8 mouse cellular contexts compared by ENCODE assay signal in genomic region chr6:124918890-124919627, GRCm38 (mm10). TPM values are rescaled to one million over a fixed set of nuclear protein-coding genes. Genes with fewer than 3 reads are reported as not detected.
DNase-seq lines count a peak whose midpoint lies in the region; ATAC-seq and TF ChIP-seq lines count a peak whose summit lies in the region.

No protein-coding gene starts in this region.

- H3K36me3 ChIP-seq in neural tube, embryonic 11.5 days (ENCODE audit: control insufficient read depth, insufficient read depth, low read length), result peaks cover 6% of the 10 kb centered on the region
- peaks cover 6% of the 10 kb centered on the region for H3K36me3 ChIP-seq in forebrain, embryonic 16.5 days (ENCODE audit: control insufficient read depth, insufficient read depth)
- peaks cover 10% of the 10 kb centered on the region for H3K36me3 ChIP-seq in limb, embryonic 14.5 days (ENCODE audit: control insufficient read depth, insufficient read depth, low read length)
- peaks cover 7% of the 10 kb centered on the region; the same call in 1 of the 2 replicates for H3K36me3 ChIP-seq in stomach, embryonic 15.5 days

- peak overlapping the region; percentile 98 for H3K4me2 ChIP-seq in neural tube, embryonic 11.5 days (ENCODE audit: low read depth)
- peak overlapping the region; percentile 77 for H3K4me2 ChIP-seq in forebrain, embryonic 16.5 days (ENCODE audit: low read length)
- peak overlapping the region; percentile 98 for H3K4me2 ChIP-seq in limb, embryonic 14.5 days (replicated peaks; ENCODE audit: low read depth, low read length, severe bottlenecking)
- H3K4me2 ChIP-seq in stomach, embryonic 15.5 days, result peak overlapping the region; percentile 75

- peak overlapping the region; percentile 99 for H3K9ac ChIP-seq in neural tube, embryonic 11.5 days (ENCODE audit: low read length)
- peak overlapping the region; percentile 99 for H3K9ac ChIP-seq in forebrain, embryonic 16.5 days (replicated peaks; ENCODE audit: low read depth, low read length)
- H3K9ac ChIP-seq in limb, embryonic 14.5 days (ENCODE audit: low read depth, low read length, severe bottlenecking), result no peak overlapping the region
- H3K9ac ChIP-seq in stomach, embryonic 15.5 days, result no peak overlapping the region

- no peak for DNase-seq in neural tube, embryonic 11.5 days (ENCODE audit: low spot score)
- DNase-seq in neural tube, embryonic 10.5 days (ENCODE audit: extremely low spot score, low spot score), result no peak
- no peak for DNase-seq in limb, embryonic 14.5 days (ENCODE audit: low spot score)
- no peak for DNase-seq in spleen, postnatal 4 days (ENCODE audit: low spot score in 2 of 2)

- no peaks in the 10 kb centered on the region for H3K9me3 ChIP-seq in neural tube, embryonic 11.5 days (ENCODE audit: control insufficient read depth, low read length)
- H3K9me3 ChIP-seq in forebrain, embryonic 16.5 days (ENCODE audit: control insufficient read depth, low read length), result no peaks in the 10 kb centered on the region
- no peaks in the 10 kb centered on the region for H3K9me3 ChIP-seq in limb, embryonic 14.5 days (ENCODE audit: control insufficient read depth, low read length)
- no peaks in the 10 kb centered on the region for H3K9me3 ChIP-seq in stomach, embryonic 15.5 days

- H3K4me3 ChIP-seq in neural tube, embryonic 11.5 days (ENCODE audit: low read depth, low read length), result peak overlapping the region; percentile 92; the same call in 1 of the 2 replicates
- H3K4me3 ChIP-seq in forebrain, embryonic 16.5 days (replicated peaks; ENCODE audit: low read length), result peak overlapping the region; percentile 78
- peak overlapping the region; percentile 92 for H3K4me3 ChIP-seq in limb, embryonic 14.5 days (replicated peaks; ENCODE audit: low read length)
- peak overlapping the region; percentile 98 for H3K4me3 ChIP-seq in stomach, embryonic 15.5 days (replicated peaks)

- peaks cover 31% of the 10 kb centered on the region for H3K4me1 ChIP-seq in neural tube, embryonic 11.5 days (ENCODE audit: control insufficient read depth, insufficient read depth, low read length)
- H3K4me1 ChIP-seq in forebrain, embryonic 16.5 days (replicated peaks; ENCODE audit: control insufficient read depth, insufficient read depth, low read length), result peaks cover 48% of the 10 kb centered on the region
- peaks cover 38% of the 10 kb centered on the region for H3K4me1 ChIP-seq in limb, embryonic 14.5 days (ENCODE audit: control insufficient read depth, insufficient read depth, low read length)
- peaks cover 45% of the 10 kb centered on the region for H3K4me1 ChIP-seq in stomach, embryonic 15.5 days

- H3K27me3 ChIP-seq in neural tube, embryonic 11.5 days (ENCODE audit: control insufficient read depth, insufficient read depth, low read length), result no peaks in the 10 kb centered on the region
- H3K27me3 ChIP-seq in forebrain, embryonic 16.5 days (replicated peaks; ENCODE audit: control insufficient read depth, insufficient read depth, low read length), result no peaks in the 10 kb centered on the region
- no peaks in the 10 kb centered on the region for H3K27me3 ChIP-seq in limb, embryonic 14.5 days (ENCODE audit: control insufficient read depth, insufficient read depth, low read length)
- H3K27me3 ChIP-seq in stomach, embryonic 15.5 days (replicated peaks), result no peaks in the 10 kb centered on the region

- ATAC-seq in neural tube, embryonic 11.5 days (ENCODE audit: insufficient read depth, low FRiP score, low TSS enrichment), result no peak
- no peak for ATAC-seq in forebrain, embryonic 16.5 days
- no peak for ATAC-seq in limb, embryonic 14.5 days (ENCODE audit: low FRiP score, low read depth)
- ATAC-seq in stomach, embryonic 15.5 days (ENCODE audit: insufficient read depth, low FRiP score, low read depth), result no peak
- ATAC-seq in megakaryocyte-erythroid progenitor cell, adult 5-6 weeks (replicated peaks; ENCODE audit: low FRiP score, low TSS enrichment, poor library complexity, severe bottlenecking), result no peak
- no peak for ATAC-seq in monocyte, adult 5-6 weeks (replicated peaks; ENCODE audit: insufficient number of reproducible peaks, low FRiP score, low TSS enrichment, poor library complexity, severe bottlenecking)

- 23% methylated on average over 13 of the region's 14 CpGs for WGBS in neural tube, embryonic 11.5 days
- 15% methylated on average over 13 of the region's 14 CpGs for WGBS in forebrain, embryonic 16.5 days
- 22% methylated on average over 13 of the region's 14 CpGs for WGBS in limb, embryonic 14.5 days
- 14% methylated on average over 14 of the region's 14 CpGs for WGBS in stomach, embryonic 15.5 days

- TF ChIP-seq POLR2A in limb, embryonic 14.5 days (IDR thresholded peaks at IDR 0.05; ENCODE audit: borderline replicate concordance, extremely low read depth, insufficient read depth, insufficient read length), result no peak

- peak overlapping the region; percentile 100 for H3K27ac ChIP-seq in neural tube, embryonic 11.5 days (ENCODE audit: low read depth, low read length)
- peak overlapping the region; percentile 100 for H3K27ac ChIP-seq in forebrain, embryonic 16.5 days (ENCODE audit: low read length)
- H3K27ac ChIP-seq in limb, embryonic 14.5 days (replicated peaks; ENCODE audit: low read depth, low read length), result peak overlapping the region; percentile 99
- peak overlapping the region; percentile 100 for H3K27ac ChIP-seq in stomach, embryonic 15.5 days

RNA-seq across cellular contexts. Expression of gene Ptms, which starts 0.8 kb away (rescaled TPM):
- polyA plus RNA-seq in neural tube, embryonic 11.5 days (2014; fragmentation: Nextera tagmentation; extraction: Ambion mirVana), result 345 and 381 TPM in 2 replicates
- 666 and 701 TPM in 2 replicates for polyA plus RNA-seq in forebrain, embryonic 16.5 days (2015; fragmentation: Nextera tagmentation; extraction: Ambion mirVana)
- 1,126 and 1,778 TPM in 2 replicates for polyA plus RNA-seq in limb, embryonic 14.5 days (2012; rRNA removed)
- 306 and 353 TPM in 2 replicates for polyA plus RNA-seq in limb, embryonic 14.5 days (2014; fragmentation: Nextera tagmentation; extraction: Ambion mirVana)
- polyA plus RNA-seq in stomach, embryonic 15.5 days (2015; fragmentation: Nextera tagmentation; extraction: Ambion mirVana), result 322 and 340 TPM in 2 replicates
- 5.3 and 30.7 TPM in 2 replicates for total RNA-seq in megakaryocyte-erythroid progenitor cell, adult 5-6 weeks (2014; fragmentation: Nextera tagmentation)
- total RNA-seq in megakaryocyte-erythroid progenitor cell, adult 5-6 weeks (2017), result 21.6 and 22.1 TPM in 2 replicates
- total RNA-seq in monocyte, adult 5-6 weeks (2017), result 89.3 to 145 TPM (median 115 TPM) in 3 replicates

RNA-seq across cellular contexts. Expression of gene Lag3, which starts 7.6 kb away (rescaled TPM):
- 1.4 and 1.7 TPM in 2 replicates for polyA plus RNA-seq in neural tube, embryonic 11.5 days (2014; fragmentation: Nextera tagmentation; extraction: Ambion mirVana)
- polyA plus RNA-seq in forebrain, embryonic 16.5 days (2015; fragmentation: Nextera tagmentation; extraction: Ambion mirVana), result 1.7 and 2.9 TPM in 2 replicates
- 2.3 and 3.2 TPM in 2 replicates for polyA plus RNA-seq in limb, embryonic 14.5 days (2012; rRNA removed)
- polyA plus RNA-seq in limb, embryonic 14.5 days (2014; fragmentation: Nextera tagmentation; extraction: Ambion mirVana), result 2.0 and 2.6 TPM in 2 replicates
- 1.5 and 2.4 TPM in 2 replicates for polyA plus RNA-seq in stomach, embryonic 15.5 days (2015; fragmentation: Nextera tagmentation; extraction: Ambion mirVana)
- total RNA-seq in megakaryocyte-erythroid progenitor cell, adult 5-6 weeks (2014; fragmentation: Nextera tagmentation), result 0.09 and 0.35 TPM in 2 replicates
- 1.6 TPM in 1 of 2 replicates, not detected in the other for total RNA-seq in megakaryocyte-erythroid progenitor cell, adult 5-6 weeks (2017)
- total RNA-seq in monocyte, adult 5-6 weeks (2017), result 0.68 TPM in 1 of 3 replicates, not detected in the others

RNA-seq across cellular contexts. Expression of gene Mlf2, which starts 12.1 kb away (rescaled TPM):
- 468 and 513 TPM in 2 replicates for polyA plus RNA-seq in neural tube, embryonic 11.5 days (2014; fragmentation: Nextera tagmentation; extraction: Ambion mirVana)
- polyA plus RNA-seq in forebrain, embryonic 16.5 days (2015; fragmentation: Nextera tagmentation; extraction: Ambion mirVana), result 459 and 463 TPM in 2 replicates
- polyA plus RNA-seq in limb, embryonic 14.5 days (2012; rRNA removed), result 407 and 471 TPM in 2 replicates
- 355 and 380 TPM in 2 replicates for polyA plus RNA-seq in limb, embryonic 14.5 days (2014; fragmentation: Nextera tagmentation; extraction: Ambion mirVana)
- 351 and 362 TPM in 2 replicates for polyA plus RNA-seq in stomach, embryonic 15.5 days (2015; fragmentation: Nextera tagmentation; extraction: Ambion mirVana)
- total RNA-seq in megakaryocyte-erythroid progenitor cell, adult 5-6 weeks (2014; fragmentation: Nextera tagmentation), result 103 and 117 TPM in 2 replicates
- total RNA-seq in megakaryocyte-erythroid progenitor cell, adult 5-6 weeks (2017), result 59.2 and 99.1 TPM in 2 replicates
- total RNA-seq in monocyte, adult 5-6 weeks (2017), result 46.8 to 65.2 TPM (median 56.4 TPM) in 3 replicates

RNA-seq across cellular contexts. Expression of gene Cd4, which starts 31.0 kb away (rescaled TPM):
- polyA plus RNA-seq in neural tube, embryonic 11.5 days (2014; fragmentation: Nextera tagmentation; extraction: Ambion mirVana), result 0.07 TPM in 1 of 2 replicates, not detected in the other
- polyA plus RNA-seq in forebrain, embryonic 16.5 days (2015; fragmentation: Nextera tagmentation; extraction: Ambion mirVana), result 0.06 and 0.30 TPM in 2 replicates
- polyA plus RNA-seq in limb, embryonic 14.5 days (2012; rRNA removed), result 0.23 and 0.26 TPM in 2 replicates
- polyA plus RNA-seq in limb, embryonic 14.5 days (2014; fragmentation: Nextera tagmentation; extraction: Ambion mirVana), result 0.10 and 0.51 TPM in 2 replicates
- 0.41 and 0.64 TPM in 2 replicates for polyA plus RNA-seq in stomach, embryonic 15.5 days (2015; fragmentation: Nextera tagmentation; extraction: Ambion mirVana)
- total RNA-seq in megakaryocyte-erythroid progenitor cell, adult 5-6 weeks (2014; fragmentation: Nextera tagmentation), result not detected in 2 replicates
- total RNA-seq in megakaryocyte-erythroid progenitor cell, adult 5-6 weeks (2017), result not detected in 2 replicates
- total RNA-seq in monocyte, adult 5-6 weeks (2017), result 3.1 to 5.2 TPM (median 4.0 TPM) in 3 replicates

RNA-seq across cellular contexts. Expression of gene Cops7a, which starts 46.3 kb away (rescaled TPM):
- 110 and 118 TPM in 2 replicates for polyA plus RNA-seq in neural tube, embryonic 11.5 days (2014; fragmentation: Nextera tagmentation; extraction: Ambion mirVana)
- polyA plus RNA-seq in forebrain, embryonic 16.5 days (2015; fragmentation: Nextera tagmentation; extraction: Ambion mirVana), result 94.4 and 96.7 TPM in 2 replicates
- 215 and 251 TPM in 2 replicates for polyA plus RNA-seq in limb, embryonic 14.5 days (2012; rRNA removed)
- 137 and 144 TPM in 2 replicates for polyA plus RNA-seq in limb, embryonic 14.5 days (2014; fragmentation: Nextera tagmentation; extraction: Ambion mirVana)
- polyA plus RNA-seq in stomach, embryonic 15.5 days (2015; fragmentation: Nextera tagmentation; extraction: Ambion mirVana), result 128 and 153 TPM in 2 replicates
- 71.0 and 117 TPM in 2 replicates for total RNA-seq in megakaryocyte-erythroid progenitor cell, adult 5-6 weeks (2014; fragmentation: Nextera tagmentation)
- total RNA-seq in megakaryocyte-erythroid progenitor cell, adult 5-6 weeks (2017), result 46.8 and 57.5 TPM in 2 replicates
- 7.6 to 25.6 TPM (median 21.5 TPM) in 3 replicates for total RNA-seq in monocyte, adult 5-6 weeks (2017)

Comparison
In these comparisons a context has a peak if more than half of its experiments do, and no peak if none do; other contexts are left out.
1. H3K9ac ChIP-seq: peak in neural tube, embryonic 11.5 days (single experiment) and forebrain, embryonic 16.5 days (single experiment); none in limb, embryonic 14.5 days (single experiment) and stomach, embryonic 15.5 days (single experiment).
2. Peak in every context shown above with its lines, with median percentiles within 50 percentile points of each other: H3K27ac ChIP-seq, H3K4me2 ChIP-seq and H3K4me3 ChIP-seq.